Comparison of ENCODE assay signal across 21 mouse cellular contexts in genomic region chr2:35673986-35674385, GRCm38 (mm10).
A peak's percentile ranks its signal among the peaks of the same experiment; 100 is the strongest.
DNase-seq lines count a peak whose midpoint lies in the region; ATAC-seq and TF ChIP-seq lines count a peak whose summit lies in the region.
"Had no signal": no experiment of that assay in that cellular context is flagged by ENCODE, and none has a peak within 500 bp of the region (broad histone marks: within the 10 kb centered on the region; RNA-seq: fewer than 3 reads in every experiment).

No protein-coding gene starts in this region.

- in situ Hi-C loops in Patski (cut with MboI; ENCODE audit: low pct_unique_long_range_greater_than_20kb), result no loop called here

- POLR2A ChIA-PET in Patski (lab: Charles Lee), result interaction anchor here (0.9 to 1.3 kb wide), 2 partner anchors 17 to 40 kb away, joined by 3 to 4 read pairs; no protein-coding TSS in a partner anchor

- intact Hi-C loops in gastrocnemius, adult 2 months (cut with DNase I), result no loop called here

- no peaks in the 10 kb centered on the region for H3K9me3 ChIP-seq in stomach, postnatal 0 days (ENCODE audit: control insufficient read depth, low read length)
- H3K9me3 ChIP-seq: embryonic facial prominence, embryonic 12.5 days; forebrain, embryonic 10.5 days; heart, embryonic 10.5 days; limb, embryonic 15.5 days; liver, embryonic 15.5 days; megakaryocyte, embryonic 14.5 days had no signal

- H3K4me3 ChIP-seq in gastrocnemius, adult 2 months, result no peak overlapping the region
- no peak overlapping the region for H3K4me3 ChIP-seq in layer of hippocampus, adult 2 months
- H3K4me3 ChIP-seq in stomach, postnatal 0 days (ENCODE audit: low read depth, low read length), result no peak overlapping the region
- H3K4me3 ChIP-seq: embryonic facial prominence, embryonic 12.5 days; forebrain, embryonic 10.5 days; heart, embryonic 10.5 days; limb, embryonic 15.5 days; liver, embryonic 15.5 days; megakaryocyte, embryonic 14.5 days had no signal

- no peak overlapping the region for H3K9ac ChIP-seq in stomach, postnatal 0 days (ENCODE audit: low read length)
- H3K9ac ChIP-seq: embryonic facial prominence, embryonic 12.5 days; limb, embryonic 15.5 days; liver, embryonic 15.5 days had no signal

- peak overlapping the region; percentile 65 for H3K27ac ChIP-seq in gastrocnemius, adult 2 months
- H3K27ac ChIP-seq in layer of hippocampus, adult 2 months, result peak overlapping the region; percentile 25; the same call in 1 of the 2 replicates
- H3K27ac ChIP-seq in stomach, postnatal 0 days (replicated peaks), result peak overlapping the region; percentile 30; the same call in 1 of the 2 replicates
- H3K27ac ChIP-seq: embryonic facial prominence, embryonic 12.5 days; forebrain, embryonic 10.5 days; heart, embryonic 10.5 days; liver, embryonic 15.5 days had no signal

- CTCF ChIA-PET in Patski (lab: Charles Lee), result interaction anchor here (1.4 kb wide), 1 partner anchor 13 kb away, joined by 3 read pairs; no protein-coding TSS in a partner anchor

- no peak overlapping the region for H3K4me2 ChIP-seq in stomach, postnatal 0 days (replicated peaks; ENCODE audit: low read depth)
- H3K4me2 ChIP-seq: embryonic facial prominence, embryonic 12.5 days; limb, embryonic 15.5 days; liver, embryonic 15.5 days had no signal

- ATAC-seq in Patski, result peak; percentile 63
- ATAC-seq in stomach, postnatal 0 days (ENCODE audit: low FRiP score, low TSS enrichment), result no peak
- ATAC-seq: activated CD4-positive, CD25-positive, alpha-beta regulatory T cell, adult 4 months; hindbrain, embryonic 16.5 days had no signal

- TF ChIP-seq CTCF in gastrocnemius, adult 2 months (IDR thresholded peaks at IDR 0.05), result no peak
- TF ChIP-seq CTCF in layer of hippocampus, adult 2 months (conservative IDR thresholded peaks at IDR 0.05), result no peak
- TF ChIP-seq CTCF in Patski (IDR thresholded peaks at IDR 0.05), result no peak
- no peak for TF ChIP-seq CTCF in stomach, postnatal 0 days (IDR thresholded peaks at IDR 0.05; ENCODE audit: low read depth)

- no peaks in the 10 kb centered on the region for H3K36me3 ChIP-seq in stomach, postnatal 0 days (ENCODE audit: control insufficient read depth, insufficient read depth, low read length)
- H3K36me3 ChIP-seq: limb, embryonic 15.5 days; liver, embryonic 15.5 days had no signal

- no peaks in the 10 kb centered on the region for H3K27me3 ChIP-seq in Patski
- H3K27me3 ChIP-seq in stomach, postnatal 0 days (ENCODE audit: control insufficient read depth, insufficient read depth, low read length), result no peaks in the 10 kb centered on the region
- H3K27me3 ChIP-seq: embryonic facial prominence, embryonic 12.5 days; limb, embryonic 15.5 days; liver, embryonic 15.5 days had no signal

- WGBS in stomach, postnatal 0 days, result 35% methylated on average over 3 of the region's 3 CpGs

- no peak for TF ChIP-seq EP300 in stomach, postnatal 0 days (optimal IDR thresholded peaks at IDR 0.05)

- peak; percentile 54 for DNase-seq in gastrocnemius, adult 2 months
- no peak for DNase-seq in gastrocnemius, postnatal 4 days (ENCODE audit: low spot score in 2 of 2)
- DNase-seq in layer of hippocampus, adult 2 months (ENCODE audit: low spot score in 2 of 2), result no peak
- no peak for DNase-seq in layer of hippocampus, postnatal 25 days (ENCODE audit: extremely low spot score in 1 of 2, low spot score in 1 of 2)
- no peak for DNase-seq in Patski (ENCODE audit: low read depth, low spot score)
- DNase-seq in stomach, postnatal 0 days (ENCODE audit: low spot score), result no peak
- DNase-seq in frontal cortex, postnatal 10 days (ENCODE audit: low spot score in 2 of 2), result no peak
- DNase-seq: cerebellum, adult 8-10 months; gastrocnemius, postnatal 10 days; kidney, adult 18-20 months; kidney, postnatal 14 days; midbrain, embryonic 14.5 days; thymus, adult 18-20 months had no signal

- peaks cover 55% of the 10 kb centered on the region for H3K4me1 ChIP-seq in stomach, postnatal 0 days (replicated peaks; ENCODE audit: control insufficient read depth, insufficient read depth)
